ENCODE assay signal across 12 mouse cellular contexts in the genomic region with DNA sequence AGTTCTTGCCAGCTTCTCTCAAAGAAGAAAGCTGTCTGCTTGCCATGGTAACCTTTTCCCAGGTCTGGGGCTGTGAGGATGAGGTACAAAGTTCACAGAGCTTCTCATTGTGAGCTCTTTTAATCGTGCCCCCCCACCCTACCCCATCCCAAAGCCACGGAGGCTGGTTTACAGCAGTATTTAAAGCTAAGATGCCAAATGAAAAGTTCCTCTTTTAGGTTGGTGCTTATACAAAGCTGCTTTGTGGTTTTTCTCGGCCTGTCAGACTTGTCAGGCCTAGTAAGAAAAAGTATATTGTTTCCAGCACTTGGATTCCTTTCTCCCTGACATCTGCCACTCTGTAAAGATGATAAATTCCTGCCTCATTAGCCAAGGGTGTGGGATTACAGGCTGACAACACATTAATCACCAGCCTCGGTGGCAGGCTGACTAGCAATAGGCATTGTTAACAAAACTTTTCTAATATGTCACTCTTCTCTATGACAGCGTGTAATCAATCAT.
DNase-seq lines count a peak whose midpoint lies in the region; ATAC-seq and TF ChIP-seq lines count a peak whose summit lies in the region.
"Had no signal": no experiment of that assay in that cellular context is flagged by ENCODE, and none has a peak within 500 bp of the region (broad histone marks: within the 10 kb centered on the region; RNA-seq: fewer than 3 reads in every experiment).

No protein-coding gene starts in this region.

- peak; percentile 54 for DNase-seq in kidney, adult 11 months
- DNase-seq in Muller cell, postnatal 12 days (ENCODE audit: inconsistent ontology term), result peak; percentile 40
- peak; percentile 60 for DNase-seq in fibroblast of lung, adult 2 months (ENCODE audit: low read depth)
- DNase-seq in kidney, postnatal 0 days (ENCODE audit: low spot score), result peak; percentile 43
- DNase-seq in thymus, postnatal 4 days, result no peak
- DNase-seq in right cerebral cortex, adult 2 months (ENCODE audit: low spot score in 2 of 2), result no peak
- no peak for DNase-seq in left cerebral cortex, adult 9 months (ENCODE audit: low spot score in 2 of 2)
- DNase-seq: adrenal gland, postnatal 14 days had no signal

- H3K27ac ChIP-seq in kidney, embryonic 14.5 days (ENCODE audit: low read depth, low read length), result no peak overlapping the region
- 0 out of 2 replicates have a peak overlapping the region, but pooled peaks have one; percentile 19 for H3K27ac ChIP-seq in kidney, postnatal 0 days
- H3K27ac ChIP-seq: hindbrain, embryonic 15.5 days; limb, embryonic 13.5 days had no signal

- H3K27me3 ChIP-seq in kidney, embryonic 14.5 days (ENCODE audit: control insufficient read depth, insufficient read depth, low read length), result no peaks in the 10 kb centered on the region
- no peaks in the 10 kb centered on the region for H3K27me3 ChIP-seq in kidney, postnatal 0 days (ENCODE audit: insufficient read depth, low read length)
- H3K27me3 ChIP-seq: CH12.LX; hindbrain, embryonic 15.5 days had no signal

- no peak for TF ChIP-seq CTCF in kidney, postnatal 0 days (IDR thresholded peaks at IDR 0.05; ENCODE audit: low read depth)

- WGBS in kidney, embryonic 14.5 days, result 27% methylated on average over 5 of the region's 5 CpGs
- WGBS in kidney, postnatal 0 days, result 30% methylated on average over 5 of the region's 5 CpGs

- no peak overlapping the region for H3K4me3 ChIP-seq in kidney, embryonic 14.5 days (ENCODE audit: low read length)
- no peak overlapping the region for H3K4me3 ChIP-seq in kidney, postnatal 0 days (replicated peaks; ENCODE audit: low read depth, low read length)
- H3K4me3 ChIP-seq: hindbrain, embryonic 15.5 days; limb, embryonic 13.5 days had no signal

- peaks cover 25% of the 10 kb centered on the region for H3K4me1 ChIP-seq in kidney, embryonic 14.5 days (ENCODE audit: control insufficient read depth, insufficient read depth, low read length)
- H3K4me1 ChIP-seq in kidney, postnatal 0 days (replicated peaks; ENCODE audit: insufficient read depth, low read length), result peaks cover 32% of the 10 kb centered on the region

- no peaks in the 10 kb centered on the region for H3K9me3 ChIP-seq in kidney, embryonic 14.5 days (ENCODE audit: control insufficient read depth, low read length)
- H3K9me3 ChIP-seq in kidney, postnatal 0 days (replicated peaks; ENCODE audit: low read length), result no peaks in the 10 kb centered on the region
- H3K9me3 ChIP-seq: hindbrain, embryonic 15.5 days; limb, embryonic 13.5 days had no signal

- H3K36me3 ChIP-seq in kidney, embryonic 14.5 days (ENCODE audit: control insufficient read depth, insufficient read depth, low read length), result no peaks in the 10 kb centered on the region
- no peaks in the 10 kb centered on the region for H3K36me3 ChIP-seq in kidney, postnatal 0 days (ENCODE audit: insufficient read depth, low read length)
- H3K36me3 ChIP-seq: hindbrain, embryonic 15.5 days; limb, embryonic 13.5 days had no signal

- ATAC-seq in kidney, embryonic 14.5 days (ENCODE audit: low FRiP score, low TSS enrichment), result no peak
- ATAC-seq in kidney, postnatal 0 days (replicated peaks; ENCODE audit: low FRiP score, low read depth), result no peak

- no peak overlapping the region for H3K9ac ChIP-seq in kidney, embryonic 14.5 days (ENCODE audit: low read depth, low read length)
- no peak overlapping the region for H3K9ac ChIP-seq in kidney, postnatal 0 days (ENCODE audit: low read depth, low read length)
- H3K9ac ChIP-seq: hindbrain, embryonic 15.5 days; limb, embryonic 13.5 days had no signal

- H3K4me2 ChIP-seq in kidney, embryonic 14.5 days (replicated peaks; ENCODE audit: low read depth, low read length), result no peak overlapping the region
- H3K4me2 ChIP-seq in kidney, postnatal 0 days (ENCODE audit: low read length), result no peak overlapping the region
- H3K4me2 ChIP-seq: hindbrain, embryonic 15.5 days; limb, embryonic 13.5 days had no signal

Comparison
In these comparisons a context has a peak if more than half of its experiments do, and no peak if none do; other contexts are left out.
1. DNase-seq: peak in kidney, adult 11 months (single experiment), Muller cell, postnatal 12 days (single experiment), fibroblast of lung, adult 2 months (single experiment) and kidney, postnatal 0 days (single experiment); none in thymus, postnatal 4 days (single experiment), right cerebral cortex, adult 2 months (0 of 2) and left cerebral cortex, adult 9 months (0 of 2).